Mouse (Mus musculus) E14TG2a.4 (cell line): ENCODE results near the gene Rhd.
"Not testable (repeated sequence)": the region's sequence is repeated elsewhere in the genome, so short reads cannot be mapped to it uniquely, and the experiment has no call there.

Experiments used
- H3K27me3 ChIP-seq: 2 replicates; pipeline ENCODE4 v1.6.1; 2014; ENCODE audit warnings: low read length, control low read depth; ENCODE audit not compliant: insufficient read depth
- H3K36me3 ChIP-seq: 2 replicates; pipeline ENCODE4 v1.6.1; 2014; ENCODE audit warnings: low read length, control low read depth; ENCODE audit not compliant: insufficient read depth
- H3K4me1 ChIP-seq: replicated peaks from 2 replicates; pipeline ENCODE4 v1.6.1; 2014; ENCODE audit warnings: low read depth, low read length, control low read depth
- H3K4me3 ChIP-seq: replicated peaks from 2 replicates; pipeline ENCODE4 v1.5.1; 2014; ENCODE audit warnings: mild to moderate bottlenecking, low read length
- H3K9me3 ChIP-seq: 2 replicates; pipeline ENCODE4 v1.6.1; 2014; ENCODE audit warnings: low read length, control low read depth
- CTCF ChIP-seq: conservative IDR thresholded peaks from 2 replicates; pipeline ENCODE4 v1.5.1; 2014; ENCODE audit warnings: low read length
- NANOG ChIP-seq: IDR thresholded peaks from 2 replicates; pipeline ENCODE4 v1.6.1; 2014; ENCODE audit warnings: borderline replicate concordance, low read length, mixed read lengths
- POU5F1 ChIP-seq: IDR thresholded peaks from 2 replicates; pipeline ENCODE4 v1.6.1; 2014; ENCODE audit warnings: low read length, borderline replicate concordance

Rhd gene

DNA sequence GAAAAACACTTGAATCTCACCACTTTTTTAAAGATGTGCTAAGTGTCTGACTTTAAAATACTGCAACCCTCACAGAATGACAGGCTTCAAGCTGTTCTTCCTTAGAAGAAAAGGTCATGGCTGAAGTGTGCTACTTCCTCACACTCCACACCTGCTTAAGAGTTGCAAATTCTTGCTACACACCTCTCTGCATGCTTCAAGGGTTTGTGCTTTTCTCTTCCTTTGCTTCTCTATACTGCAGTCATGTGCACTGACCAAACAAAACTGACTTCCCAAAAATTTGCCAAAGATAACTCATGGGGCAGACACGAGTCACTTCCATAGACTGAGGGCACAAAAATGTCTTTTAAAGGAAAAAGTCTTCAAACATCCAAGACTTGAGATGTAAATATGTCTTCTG is 26.1 kb upstream of the Rhd start:
- no peaks in the 10 kb centered on the region for H3K27me3 ChIP-seq
- TF ChIP-seq NANOG (peak; percentile 62; the same call in 1 of the 2 replicates), POU5F1 (no peak)

DNA sequence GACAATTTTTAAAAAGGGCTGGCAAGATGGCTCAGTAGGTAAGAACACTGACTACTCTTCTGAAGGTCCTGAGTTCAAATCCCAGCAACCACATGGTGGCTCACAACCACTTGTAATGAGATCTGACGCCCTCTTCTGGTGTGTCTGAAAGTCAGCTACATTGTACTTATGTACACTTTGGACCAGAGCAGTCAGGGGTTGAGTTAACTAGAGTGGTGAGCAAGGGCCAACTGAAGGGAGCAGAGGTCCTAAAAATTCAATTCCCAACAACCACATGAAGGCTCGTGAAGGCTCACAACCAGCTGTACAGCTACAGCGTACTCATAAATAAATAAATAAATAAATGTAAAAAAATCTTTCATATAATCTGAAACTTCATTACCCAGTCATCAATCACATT is 25.6 kb upstream of the Rhd start:
- Histone ChIP-seq H3K4me1 (peaks cover 60% of the 10 kb centered on the region), H3K36me3 (peaks cover 38% of the 10 kb centered on the region)
- H3K4me3 ChIP-seq, H3K9me3 ChIP-seq, H3K27me3 ChIP-seq: not testable (repeated sequence)

More for the DNA sequence above, 26.1 kb upstream of the Rhd start:
- H3K9me3 ChIP-seq: no peaks in the 10 kb centered on the region
- H3K4me1 ChIP-seq: peaks cover 56% of the 10 kb centered on the region
- peaks cover 42% of the 10 kb centered on the region for H3K36me3 ChIP-seq
- no peak overlapping the region for H3K4me3 ChIP-seq

DNA sequence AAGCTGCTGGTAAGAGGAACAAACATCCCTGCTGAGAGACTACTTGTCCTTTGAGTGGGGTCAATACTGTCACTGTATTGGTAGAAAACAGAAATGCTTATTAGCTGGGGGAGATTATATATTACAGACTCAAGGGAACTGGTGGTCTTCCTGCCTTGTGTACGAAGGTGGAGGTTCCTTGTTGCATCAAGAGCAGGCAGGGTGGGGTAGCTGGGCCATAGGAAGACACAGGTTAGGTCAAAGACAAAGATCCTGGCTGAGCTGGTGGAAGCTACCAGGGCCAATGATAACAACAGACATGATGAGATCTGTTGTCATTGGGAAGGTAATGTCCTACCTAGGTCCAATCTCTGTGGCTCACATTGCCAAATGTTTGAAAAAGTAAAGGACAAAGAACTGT is 24.1 kb upstream of the Rhd start:
- Histone ChIP-seq H3K36me3 (peaks cover 27% of the 10 kb centered on the region), H3K4me3 (no peak overlapping the region), H3K4me1 (peaks cover 65% of the 10 kb centered on the region), H3K9me3 (no peaks in the 10 kb centered on the region), H3K27me3 (no peaks in the 10 kb centered on the region)
- TF ChIP-seq CTCF (no peak), NANOG (no peak), POU5F1 (no peak)

DNA sequence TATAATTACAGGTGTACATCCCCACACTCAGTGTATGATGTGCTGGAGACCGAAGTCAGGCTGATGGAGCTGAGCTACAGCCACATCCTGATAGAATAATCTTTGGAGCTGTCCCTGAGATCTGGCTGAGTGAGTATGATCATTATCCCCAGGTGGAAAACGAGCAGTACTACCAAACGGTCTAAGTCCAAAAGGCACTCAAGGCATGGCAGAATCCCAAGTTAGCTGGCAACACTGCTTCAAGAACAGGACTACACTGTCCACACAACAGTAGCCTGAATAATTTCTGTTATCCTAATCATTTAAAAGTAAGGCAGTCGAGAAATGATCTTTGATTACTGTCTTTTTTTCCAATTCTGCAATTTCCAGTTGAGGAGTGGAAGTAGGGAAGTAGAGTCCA is 20.8 kb upstream of the Rhd start:
- no peaks in the 10 kb centered on the region for H3K9me3 ChIP-seq
- no peak for TF ChIP-seq NANOG
- no peak for TF ChIP-seq CTCF
- TF ChIP-seq POU5F1: no peak
- H3K27me3 ChIP-seq: no peaks in the 10 kb centered on the region
- H3K4me1 ChIP-seq: peaks cover 69% of the 10 kb centered on the region
- no peak overlapping the region for H3K4me3 ChIP-seq
- H3K36me3 ChIP-seq: peaks cover 13% of the 10 kb centered on the region

DNA sequence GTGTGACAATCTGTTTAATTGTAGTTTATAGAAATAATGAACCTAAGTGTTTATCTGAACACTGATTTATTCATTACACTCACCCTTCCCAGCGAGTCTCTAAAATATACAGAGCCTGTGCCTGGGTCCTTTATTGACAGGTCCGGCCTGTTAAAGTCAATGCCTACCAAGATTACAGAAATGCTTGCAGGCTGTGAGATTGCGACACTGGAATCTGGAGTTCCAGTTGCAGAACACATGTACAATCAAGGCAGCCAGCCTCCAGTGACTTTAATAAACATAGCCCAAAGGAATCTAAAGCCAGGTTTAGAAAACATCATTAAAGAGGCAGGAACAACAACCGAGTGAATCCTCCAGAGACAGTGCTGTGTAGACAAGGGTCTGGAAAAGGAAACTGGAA is 16.7 kb upstream of the Rhd start:
- peaks cover 22% of the 10 kb centered on the region for H3K36me3 ChIP-seq
- H3K4me1 ChIP-seq: peaks cover 74% of the 10 kb centered on the region
- no peak overlapping the region for H3K4me3 ChIP-seq
- no peaks in the 10 kb centered on the region for H3K27me3 ChIP-seq
- TF ChIP-seq POU5F1 (no peak), CTCF (no peak), NANOG (no peak)
- H3K9me3 ChIP-seq: no peaks in the 10 kb centered on the region

DNA sequence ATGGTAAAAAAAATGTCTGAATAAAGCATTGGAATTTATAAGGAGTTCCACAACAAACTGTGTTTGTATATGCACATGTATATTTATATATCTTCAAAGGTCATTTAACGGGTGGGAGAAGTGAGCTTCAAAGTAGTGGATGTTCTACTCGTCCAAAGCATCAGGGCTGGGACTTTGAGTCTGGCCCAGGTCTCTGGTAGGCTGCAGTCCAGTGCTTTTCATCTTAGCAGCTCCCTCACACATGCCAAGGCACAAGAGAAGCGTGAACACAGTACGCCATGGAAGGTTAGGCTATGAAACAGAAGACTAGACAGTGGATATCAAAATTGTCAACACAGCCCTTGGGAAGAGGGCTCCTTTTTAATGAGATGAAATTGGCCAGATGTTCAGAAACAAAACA is 13.8 kb upstream of the Rhd start:
- no peak overlapping the region for H3K4me3 ChIP-seq
- TF ChIP-seq NANOG (no peak), POU5F1 (no peak), CTCF (no peak)
- no peaks in the 10 kb centered on the region for H3K9me3 ChIP-seq
- peaks cover 17% of the 10 kb centered on the region for H3K36me3 ChIP-seq
- peaks cover 69% of the 10 kb centered on the region for H3K4me1 ChIP-seq
- peaks cover 3% of the 10 kb centered on the region for H3K27me3 ChIP-seq

DNA sequence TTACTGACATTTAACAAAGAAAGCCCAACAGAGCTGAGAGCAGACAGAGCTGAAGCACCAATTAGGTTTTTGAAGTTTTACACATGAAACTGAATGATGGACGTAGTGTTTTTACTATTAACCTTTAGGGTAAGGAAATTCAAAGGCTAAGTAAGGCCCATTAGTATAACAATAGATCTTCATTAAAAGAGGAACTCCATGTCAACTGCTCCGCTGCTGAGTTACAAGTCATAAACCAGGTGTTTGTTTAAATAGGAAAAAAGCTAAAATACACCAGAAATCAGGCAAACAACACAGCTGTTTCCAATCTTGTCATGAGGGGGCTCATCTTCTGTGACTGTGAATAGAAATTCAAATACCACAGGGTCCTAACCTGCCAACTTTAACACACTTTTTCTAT is 13.1 kb upstream of the Rhd start:
- Histone ChIP-seq H3K4me3 (peak overlapping the region; percentile 96), H3K4me1 (peaks cover 71% of the 10 kb centered on the region), H3K36me3 (peaks cover 15% of the 10 kb centered on the region), H3K27me3 (peaks cover 3% of the 10 kb centered on the region), H3K9me3 (no peaks in the 10 kb centered on the region)
- TF ChIP-seq POU5F1 (no peak), NANOG (peak; percentile 59; the same call in 1 of the 2 replicates), CTCF (no peak)

DNA sequence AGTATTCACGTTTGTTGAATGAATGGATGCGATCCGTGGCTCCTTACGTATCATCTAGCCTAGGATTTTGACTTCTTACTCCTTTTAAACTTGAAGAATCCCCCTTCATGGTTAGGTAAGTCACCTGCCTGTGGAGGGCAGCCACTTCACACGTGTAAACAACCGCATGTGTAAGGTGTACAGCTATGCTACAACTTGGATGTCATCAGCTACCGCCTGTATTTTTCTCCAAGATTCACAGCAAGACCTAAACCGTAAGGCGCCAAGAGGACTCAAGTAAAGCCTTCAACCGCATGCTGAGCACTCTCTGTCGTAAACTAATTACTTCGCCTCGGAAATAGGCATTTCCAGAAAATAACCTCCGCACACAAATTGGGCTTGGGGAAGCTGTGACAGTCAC is 12.5 kb upstream of the Rhd start:
- TF ChIP-seq POU5F1: no peak
- no peak for TF ChIP-seq CTCF
- no peak for TF ChIP-seq NANOG
- Histone ChIP-seq H3K36me3 (peaks cover 15% of the 10 kb centered on the region), H3K4me1 (peaks cover 73% of the 10 kb centered on the region), H3K4me3 (peak overlapping the region; percentile 96), H3K9me3 (no peaks in the 10 kb centered on the region), H3K27me3 (peaks cover 3% of the 10 kb centered on the region)

DNA sequence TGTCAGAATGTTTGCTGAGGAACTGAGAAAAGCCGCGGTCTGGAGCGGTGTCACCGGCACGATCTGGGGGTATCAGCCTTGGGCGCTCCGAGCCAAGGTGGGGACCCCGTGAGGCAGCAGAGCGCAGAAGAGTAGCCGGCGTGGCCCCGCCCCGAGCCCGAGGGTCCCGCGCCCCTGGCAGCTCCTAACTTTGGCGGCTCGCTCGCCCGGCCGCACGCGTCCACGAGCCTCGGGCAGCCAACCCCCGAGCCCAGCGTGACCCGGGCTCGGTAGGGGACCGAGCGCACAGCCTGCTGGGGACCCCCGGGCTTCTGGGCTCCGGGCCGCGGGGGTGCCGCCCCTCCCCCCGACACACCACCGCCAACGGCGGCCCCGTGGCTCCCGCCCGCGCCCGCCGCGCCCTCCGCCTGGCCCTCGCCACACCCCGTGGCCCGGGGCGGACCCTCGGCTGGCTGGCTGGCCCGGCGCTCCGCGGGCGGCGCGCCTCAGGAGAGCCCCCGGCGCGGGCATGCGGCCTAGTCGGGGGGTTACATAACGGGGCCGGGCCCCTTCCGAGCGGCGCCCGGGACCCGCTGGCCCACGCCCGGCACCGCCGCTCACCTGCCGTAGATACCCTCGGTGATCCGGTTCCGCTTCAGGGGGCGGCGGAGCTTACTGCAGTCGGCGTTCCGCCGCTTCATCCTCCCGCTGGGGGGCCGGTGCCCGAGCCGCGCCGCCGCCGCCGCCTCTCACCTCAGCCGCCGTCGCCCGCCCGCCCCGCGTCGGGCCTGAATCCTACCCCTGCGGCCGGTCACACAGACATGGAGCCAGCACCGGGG is 11.7 kb upstream of the Rhd start:
- H3K4me3 ChIP-seq: peak overlapping the region; percentile 96
- H3K36me3 ChIP-seq: peaks cover 13% of the 10 kb centered on the region
- H3K9me3 ChIP-seq: no peaks in the 10 kb centered on the region
- TF ChIP-seq CTCF: no peak
- no peak for TF ChIP-seq NANOG
- TF ChIP-seq POU5F1: no peak
- peaks cover 73% of the 10 kb centered on the region for H3K4me1 ChIP-seq
- peaks cover 3% of the 10 kb centered on the region for H3K27me3 ChIP-seq
